Mouse (Mus musculus) kidney, postnatal 10 days (tissue): ENCODE data around the gene Iqcf6.
"Not testable (repeated sequence)": the region's sequence is repeated elsewhere in the genome, so short reads cannot be mapped to it uniquely, and the experiment has no call there.

Experiments
- DNase-seq: peaks from one replicate; pipeline ENCODE4 v3.0.0; 2021; ENCODE audit warnings: mixed read lengths

Iqcf6 gene

DNA sequence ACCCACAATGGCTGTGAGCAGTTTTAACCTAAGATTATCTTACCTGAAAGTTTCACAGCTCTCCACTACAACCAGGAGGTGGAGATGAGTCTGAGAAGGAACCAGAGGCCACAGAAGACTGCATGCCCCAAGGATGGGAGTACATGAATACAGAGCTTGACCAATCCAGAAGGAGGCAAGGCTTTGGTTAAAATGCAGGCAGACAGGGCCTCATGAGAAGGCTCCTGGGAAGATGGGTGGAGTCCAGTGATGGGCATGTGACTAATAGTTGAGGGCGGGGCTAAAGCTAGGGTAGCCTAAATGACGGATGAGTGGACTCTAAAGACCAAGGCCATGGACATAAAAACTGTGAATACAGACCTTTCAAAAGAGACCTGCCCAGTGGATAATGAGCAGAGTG lies at the start of gene Iqcf6:
TSS of gene Iqcf6 (plus strand) at position 301 of the 400 bp plus-strand sequence.
- no peak for DNase-seq

DNA sequence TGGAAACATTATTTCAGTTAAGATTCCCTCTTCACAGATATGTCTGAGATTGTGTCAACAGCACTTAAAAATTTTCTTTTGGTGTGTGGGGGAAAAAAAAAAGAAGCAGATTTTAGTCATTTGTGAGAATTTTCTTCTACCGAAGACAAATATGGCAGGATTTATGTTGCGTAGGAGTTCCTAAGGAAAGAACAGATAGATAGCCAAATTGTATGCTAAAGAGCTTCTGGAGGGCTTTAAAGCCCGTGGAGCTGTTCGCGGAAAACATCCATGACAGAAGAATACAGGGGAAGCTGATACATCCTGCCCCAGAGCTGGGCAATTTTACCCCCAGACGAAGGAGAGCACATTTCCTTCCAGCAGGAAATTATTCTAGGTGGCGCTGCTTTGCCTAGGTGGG lies 46.4 kb upstream of the Iqcf6 start:
- no peak for DNase-seq

GRCm38 (mm10) chr9:106582552-106582951 lies 43.8 kb upstream of the Iqcf6 start:
- no peak for DNase-seq

DNA sequence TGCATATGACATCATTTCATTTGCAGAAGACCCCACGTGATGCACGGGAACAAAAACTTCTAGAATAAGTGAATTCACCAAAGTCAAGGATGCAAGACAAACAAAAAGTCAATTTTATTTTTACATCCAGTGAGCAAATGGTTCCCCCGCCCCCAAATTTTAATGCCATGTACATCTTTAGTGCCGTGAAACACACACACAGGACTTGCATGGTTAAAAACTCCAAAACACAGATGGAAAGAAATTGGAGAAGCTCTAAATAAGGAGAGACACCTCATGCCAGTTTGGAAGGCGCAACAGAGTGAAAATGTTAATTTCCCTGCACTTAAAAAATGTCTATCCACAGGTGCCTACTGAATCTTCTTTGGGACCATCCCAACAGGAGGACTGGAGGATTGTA lies 34.2 kb upstream of the Iqcf6 start:
- DNase-seq: no peak

DNA sequence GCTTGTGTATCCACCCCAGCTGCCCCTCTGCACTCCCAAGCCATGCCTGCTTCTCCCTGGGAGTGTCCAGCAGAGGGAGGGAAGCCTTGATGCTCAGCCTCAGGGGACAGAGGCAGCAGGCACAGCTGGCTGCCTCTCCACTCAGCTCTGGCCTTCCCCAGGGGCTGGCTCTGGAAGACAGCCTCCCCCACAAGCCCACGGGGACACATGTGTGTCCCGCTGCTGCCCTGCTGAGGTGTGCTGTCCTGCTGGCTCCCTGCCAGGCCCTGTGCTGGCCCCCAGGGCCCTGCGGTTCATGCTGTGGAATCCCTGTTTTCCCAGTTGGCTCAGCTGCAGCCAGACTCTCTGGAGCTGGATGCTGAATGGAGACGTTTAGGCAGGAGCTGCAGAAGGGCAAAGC lies 31.0 kb upstream of the Iqcf6 start:
- DNase-seq: not testable (repeated sequence)

GRCm38 (mm10) chr9:106595836-106596235 lies 30.5 kb upstream of the Iqcf6 start:
- DNase-seq: no peak

- DNase-seq: peak; percentile 9
Measured at GRCm38 (mm10) chr9:106598466-106598865, 27.9 kb upstream of the Iqcf6 start.

- DNase-seq: peak; percentile 63
Measured at GRCm38 (mm10) chr9:106600546-106600945, 25.8 kb upstream of the Iqcf6 start.

DNA sequence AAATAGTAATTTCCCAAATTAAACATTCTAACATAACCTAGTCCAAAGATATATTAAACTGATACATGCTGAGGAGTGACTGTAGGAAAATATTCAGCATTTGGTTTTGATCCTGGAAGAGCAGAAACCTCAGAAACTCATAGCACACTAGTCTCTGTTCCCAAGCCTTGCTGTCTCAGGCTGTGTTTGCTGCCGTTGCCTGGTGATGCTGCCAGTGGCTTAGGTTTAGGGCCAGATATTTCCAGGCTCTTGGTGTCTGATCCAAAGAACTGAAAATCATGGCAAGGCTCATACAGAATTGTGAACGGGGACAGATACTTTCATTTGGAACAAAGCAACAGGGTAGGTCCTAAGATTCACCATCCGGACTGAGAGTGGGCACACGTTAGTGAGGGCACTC lies 15.7 kb upstream of the Iqcf6 start:
- DNase-seq: no peak

- DNase-seq: no peak
Measured at GRCm38 (mm10) chr9:106613951-106614350, 12.4 kb upstream of the Iqcf6 start.

- DNase-seq: no peak
Measured at GRCm38 (mm10) chr9:106614616-106615015, 11.8 kb upstream of the Iqcf6 start.

DNA sequence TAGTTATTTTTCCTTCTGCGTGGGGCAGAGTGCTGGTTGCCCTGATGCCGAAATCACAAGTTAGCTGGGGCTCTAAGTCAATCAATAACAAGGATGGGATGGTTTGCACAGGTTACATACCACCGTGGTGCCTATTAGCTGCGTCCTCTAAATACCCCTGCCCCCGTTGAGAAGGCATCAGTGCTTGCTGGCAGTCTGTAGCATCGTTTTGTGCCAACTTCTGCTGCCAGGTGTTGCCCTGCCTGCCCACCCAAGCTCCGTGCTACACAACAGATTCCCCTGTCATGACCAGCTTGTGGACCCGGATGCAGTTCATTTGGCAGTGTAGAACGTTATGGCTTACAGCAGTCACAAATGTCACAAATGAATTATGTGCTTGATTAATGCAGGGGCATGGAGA lies 10.1 kb upstream of the Iqcf6 start:
- no peak for DNase-seq

DNA sequence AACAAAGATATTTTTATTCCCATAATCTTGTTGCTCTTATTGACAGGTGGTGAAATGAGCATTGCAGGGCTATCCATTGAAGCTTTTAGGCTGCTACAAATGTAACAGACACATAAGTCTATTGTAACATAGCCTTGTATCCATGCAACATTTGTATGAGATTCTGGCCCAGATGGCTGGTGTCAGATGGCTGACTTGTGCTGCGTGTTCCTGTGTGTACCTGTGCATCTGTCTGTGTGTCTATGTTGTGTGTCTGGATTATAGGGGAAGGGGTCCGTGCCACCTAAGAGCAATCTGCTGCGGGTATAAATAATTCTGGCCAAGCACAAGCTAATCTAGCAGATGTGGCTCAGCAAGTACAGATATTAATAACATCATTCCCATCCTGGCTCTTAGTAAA lies 8.9 kb upstream of the Iqcf6 start:
- no peak for DNase-seq

GRCm38 (mm10) chr9:106627796-106628195 lies 1.4 kb downstream of the Iqcf6 start:
- DNase-seq: not testable (repeated sequence)

GRCm38 (mm10) chr9:106632185-106632584 lies 5.8 kb downstream of the Iqcf6 start:
- no peak for DNase-seq

DNA sequence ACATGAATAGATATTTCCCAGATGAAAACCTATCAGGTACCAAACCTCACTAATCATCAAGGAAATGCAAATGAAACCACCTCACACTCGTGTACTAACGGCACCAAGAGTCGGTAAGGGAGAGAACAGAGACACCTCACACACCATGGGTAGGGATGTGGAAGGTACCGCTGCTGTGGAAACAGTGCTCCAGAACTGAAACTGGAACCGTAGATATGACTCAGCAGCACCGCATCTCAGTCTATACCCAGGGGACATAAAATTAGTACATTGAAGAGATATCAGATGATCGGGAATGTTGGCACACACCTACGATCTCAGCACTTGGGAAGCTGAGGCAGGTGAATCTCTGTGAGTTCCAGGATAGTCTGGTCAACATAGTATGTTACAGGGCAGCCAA lies 11.8 kb downstream of the Iqcf6 start:
- DNase-seq: no peak

DNA sequence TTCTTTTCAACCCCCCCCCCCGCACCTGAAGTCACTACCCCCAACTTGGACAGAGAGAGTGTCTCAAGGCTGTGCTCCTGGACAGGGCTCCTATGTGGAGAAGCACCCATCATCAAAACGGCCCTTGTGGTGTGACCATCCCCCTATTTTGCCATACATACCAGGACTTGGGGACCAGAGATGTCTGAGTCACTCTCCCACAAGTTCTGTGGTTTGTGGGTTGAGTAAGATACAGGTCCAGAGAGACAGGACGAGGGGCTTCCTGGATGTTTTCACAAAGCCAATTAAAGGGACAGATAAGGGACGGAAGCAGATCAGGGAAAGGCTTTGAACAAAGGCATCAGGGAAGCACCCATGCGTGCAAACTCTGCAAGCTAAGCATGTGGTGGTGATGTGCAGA lies 15.0 kb downstream of the Iqcf6 start:
- DNase-seq: no peak

DNA sequence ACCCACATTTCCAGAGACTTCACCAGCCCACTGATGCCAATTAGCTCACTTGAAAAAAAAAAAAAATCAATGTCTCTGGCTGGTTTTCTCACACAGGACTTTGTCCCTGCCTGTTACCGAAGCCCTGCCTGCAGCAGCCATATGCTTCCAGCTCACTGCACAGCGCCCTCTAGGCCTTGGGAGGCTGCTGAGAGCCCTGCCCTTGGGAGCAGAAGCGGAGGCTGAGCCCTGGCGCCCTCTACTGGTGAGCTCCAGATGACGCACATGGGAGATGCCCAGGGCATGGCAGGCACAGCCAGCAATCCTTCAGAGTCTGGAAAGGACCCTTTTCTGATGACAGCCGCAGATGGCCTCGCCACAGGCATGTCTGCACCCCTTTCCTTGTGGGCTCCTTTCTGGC lies 16.7 kb downstream of the Iqcf6 start:
- DNase-seq: peak; percentile 86

- DNase-seq: no peak
Measured at GRCm38 (mm10) chr9:106643787-106644186, 17.4 kb downstream of the Iqcf6 start.

GRCm38 (mm10) chr9:106645684-106646271 lies 19.4 kb downstream of the Iqcf6 start:
- DNase-seq: no peak

GRCm38 (mm10) chr9:106647226-106647625 lies 20.8 kb downstream of the Iqcf6 start:
- no peak for DNase-seq

DNA sequence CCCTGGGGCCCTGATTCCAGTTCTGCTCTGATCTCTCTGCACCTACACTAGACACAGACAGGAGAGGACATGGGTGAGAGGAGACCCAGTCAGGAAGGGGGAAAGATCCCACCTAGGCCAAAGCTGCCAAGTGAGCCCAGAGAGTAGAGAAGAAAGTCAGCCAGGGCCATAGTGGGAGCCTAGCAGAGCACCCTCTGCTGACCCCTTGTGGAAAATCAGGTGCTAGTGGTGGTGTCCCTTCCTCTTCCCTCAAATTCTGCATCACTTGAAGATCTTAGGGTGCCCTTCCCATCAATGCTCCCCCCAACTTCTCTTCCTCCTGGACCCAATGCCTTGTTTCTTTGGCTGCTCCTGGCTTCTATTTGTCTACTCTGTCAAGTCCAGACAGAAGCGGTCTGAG lies 26.3 kb downstream of the Iqcf6 start:
- no peak for DNase-seq

GRCm38 (mm10) chr9:106655884-106656720 lies 29.7 kb downstream of the Iqcf6 start, which contains the start of gene Grm2:
TSS of gene Grm2 (minus strand) at chr9:106656082.
- peak; percentile 90 for DNase-seq

GRCm38 (mm10) chr9:106656820-106657219 lies 30.4 kb downstream of the Iqcf6 start:
- DNase-seq: no peak
